Mouse (Mus musculus) lung, embryonic 14.5 days (tissue): ENCODE measurements around the gene Coro2a. TPM values are rescaled to one million over a fixed set of nuclear protein-coding genes. Genes with fewer than 3 reads are reported as not detected.
"Not testable (repeated sequence)": the region's sequence is repeated elsewhere in the genome, so short reads cannot be mapped to it uniquely, and the experiment has no call there.

ENCODE experiments used
- ATAC-seq: fragments of 200-750 bp; cut with Nextera tagmentation; 2 replicates; pipeline ENCODE4 v1.8.0; 2017; ENCODE audit warnings: mild to moderate bottlenecking, moderate TSS enrichment, moderate library complexity; ENCODE audit not compliant: insufficient read depth
- DNase-seq: peaks from one replicate; pipeline ENCODE4 v3.0.0-alpha.2; 2015
- H3K27ac ChIP-seq: fragments of 300-500 bp; sonication (generic); 2 replicates; pipeline ENCODE4 v1.5.1; 2014; ENCODE audit warnings: low read depth, mild to moderate bottlenecking, moderate library complexity
- H3K27me3 ChIP-seq: fragments of 300-500 bp; sonication (generic); 2 replicates; pipeline ENCODE4 v1.6.1; 2014; ENCODE audit warnings: low read length, control low read depth; ENCODE audit not compliant: insufficient read depth
- H3K36me3 ChIP-seq: fragments of 300-500 bp; sonication (generic); 2 replicates; pipeline ENCODE4 v1.6.1; 2014; ENCODE audit warnings: control low read depth; ENCODE audit not compliant: insufficient read depth
- H3K4me1 ChIP-seq: fragments of 300-500 bp; sonication (generic); 2 replicates; pipeline ENCODE4 v1.6.1; 2014; ENCODE audit warnings: antibody characterized with exemption, control low read depth; ENCODE audit not compliant: insufficient read depth
- H3K4me2 ChIP-seq: fragments of 300-500 bp; sonication (generic); 2 replicates; pipeline ENCODE4 v1.6.1; 2014; ENCODE audit warnings: mild to moderate bottlenecking
- H3K4me3 ChIP-seq: fragments of 300-500 bp; sonication (generic); 2 replicates; pipeline ENCODE4 v1.5.1; 2014; ENCODE audit warnings: low read depth, low read length
- H3K9ac ChIP-seq: fragments of 300-500 bp; sonication (generic); 2 replicates; pipeline ENCODE4 v1.6.1; 2014
- H3K9me3 ChIP-seq: fragments of 300-500 bp; sonication (generic); 2 replicates; pipeline ENCODE4 v1.6.1; 2016; ENCODE audit warnings: low read depth, low read length, control low read depth
- CTCF ChIP-seq: IDR thresholded peaks from 2 replicates; pipeline ENCODE4 v1.5.1; 2016; ENCODE audit warnings: antibody characterized with exemption, low read depth
- WGBS: fragments of 180-500 bp; shearing (Covaris S2); extraction: QIAGEN DNeasy Blood & Tissue Kit; methylation state at CpG from one replicate; pipeline ENCODE4 v1.1.7; 2014; 5-methylcytosine and 5-hydroxymethylcytosine counted together
- polyA plus RNA-seq: library from polyadenylated mRNA; unstranded; fragments of >200 nt; fragmentation: Nextera tagmentation; extraction: Ambion mirVana; gene quantifications from 2 replicates; pipeline ENCODE4 v1.2.1, GENCODE M21; 2014

Gene Coro2a
- polyA plus RNA-seq, 1 experiment from 2014 or later = 3.3 TPM

GRCm38 (mm10) chr4:46585041-46585810, 16.8 kb downstream of the Coro2a start:
- TF ChIP-seq CTCF = no peak
- DNase-seq (no peak), ATAC-seq (no peak)
- Histone ChIP-seq H3K4me1 (no peaks in the 10 kb centered on the region), H3K9ac (no peak overlapping the region), H3K27ac (no peak overlapping the region), H3K4me2 (no peak overlapping the region), H3K4me3 (no peak overlapping the region), H3K9me3 (no peaks in the 10 kb centered on the region), H3K36me3 (no peaks in the 10 kb centered on the region), H3K27me3 (no peaks in the 10 kb centered on the region)
- WGBS = 61% methylated on average over 13 of the region's 13 CpGs

- not testable (repeated sequence) for H3K9ac ChIP-seq, H3K4me2 ChIP-seq, DNase-seq, ATAC-seq, H3K4me3 ChIP-seq, H3K9me3 ChIP-seq, H3K27ac ChIP-seq, H3K27me3 ChIP-seq, H3K4me1 ChIP-seq, H3K36me3 ChIP-seq
- WGBS = 59% methylated on average over 3 of the region's 3 CpGs
These were observed 17.5 kb downstream of the Coro2a start for GRCm38 (mm10) chr4:46584536-46584935.

GRCm38 (mm10) chr4:46584084-46584483, 17.9 kb downstream of the Coro2a start:
- not testable (repeated sequence) for H3K4me1 ChIP-seq, H3K9me3 ChIP-seq, H3K4me2 ChIP-seq, H3K27ac ChIP-seq, H3K4me3 ChIP-seq, H3K27me3 ChIP-seq, ATAC-seq, H3K36me3 ChIP-seq, DNase-seq, H3K9ac ChIP-seq
- WGBS = 90% methylated on average over 2 of the region's 6 CpGs

GRCm38 (mm10) chr4:46582024-46582423, 20.0 kb downstream of the Coro2a start:
- not testable (repeated sequence) for H3K27ac ChIP-seq, H3K4me2 ChIP-seq, H3K27me3 ChIP-seq, H3K9me3 ChIP-seq, H3K9ac ChIP-seq, ATAC-seq, H3K4me3 ChIP-seq, H3K36me3 ChIP-seq, H3K4me1 ChIP-seq, DNase-seq
- 78% methylated on average over 9 of the region's 9 CpGs for WGBS

GRCm38 (mm10) chr4:46581577-46581976, 20.4 kb downstream of the Coro2a start:
- H3K27ac ChIP-seq, ATAC-seq, DNase-seq, H3K4me2 ChIP-seq, H3K4me3 ChIP-seq, H3K9me3 ChIP-seq, H3K4me1 ChIP-seq, H3K9ac ChIP-seq, H3K27me3 ChIP-seq, H3K36me3 ChIP-seq: not testable (repeated sequence)
- 93% methylated on average over 22 of the region's 22 CpGs for WGBS

- not testable (repeated sequence) for H3K4me2 ChIP-seq, H3K36me3 ChIP-seq, H3K27me3 ChIP-seq, H3K27ac ChIP-seq, ATAC-seq, H3K9me3 ChIP-seq, DNase-seq, H3K4me1 ChIP-seq, H3K4me3 ChIP-seq, H3K9ac ChIP-seq
- 89% methylated on average over 15 of the region's 15 CpGs for WGBS
These were observed 21.2 kb downstream of the Coro2a start for GRCm38 (mm10) chr4:46580799-46581243.

GRCm38 (mm10) chr4:46578796-46579346, 23.1 kb downstream of the Coro2a start:
- not testable (repeated sequence) for ATAC-seq, H3K9ac ChIP-seq, H3K4me3 ChIP-seq, H3K4me1 ChIP-seq, H3K4me2 ChIP-seq, H3K9me3 ChIP-seq, H3K36me3 ChIP-seq, DNase-seq, H3K27ac ChIP-seq, H3K27me3 ChIP-seq
- WGBS = 88% methylated on average over 8 of the region's 8 CpGs
